Mouse (Mus musculus): ENCODE measurements at regions not wholly inside any gene's neighbourhood (a gene's known extent, or its start where the extent isn't known, plus 50 kb on each side); places are given as distances from the start of the nearest gene placed in this dataset.

GRCm38 (mm10) chr1:191486766-191487165 is 83.7 kb upstream of the Ppp2r5a start:
- ATAC-seq (replicated peaks in 1 of 2; ENCODE audit: insufficient read depth in 1 of 2, low FRiP score in 2 of 2, low TSS enrichment in 1 of 2, low read depth in 1 of 2, poor library complexity in 2 of 2, severe bottlenecking in 2 of 2), result no peak

GRCm38 (mm10) chr1:191484726-191485425 is 81.8 kb upstream of the Ppp2r5a start:
- ATAC-seq (replicated peaks in 1 of 2; ENCODE audit: insufficient read depth in 1 of 2, low FRiP score in 2 of 2, low TSS enrichment in 1 of 2, low read depth in 1 of 2, poor library complexity in 2 of 2, severe bottlenecking in 2 of 2), result no peak

GRCm38 (mm10) chr1:191479906-191480379 is 76.9 kb upstream of the Ppp2r5a start:
- ATAC-seq (replicated peaks in 1 of 2; ENCODE audit: insufficient read depth in 1 of 2, low FRiP score in 2 of 2, low TSS enrichment in 1 of 2, low read depth in 1 of 2, poor library complexity in 2 of 2, severe bottlenecking in 2 of 2), result peak; percentile 78 to 80

- no peak for ATAC-seq (replicated peaks in 1 of 2; ENCODE audit: insufficient read depth in 1 of 2, low FRiP score in 2 of 2, low TSS enrichment in 1 of 2, low read depth in 1 of 2, poor library complexity in 2 of 2, severe bottlenecking in 2 of 2)
Measured at GRCm38 (mm10) chr1:191472551-191472950, 69.5 kb upstream of the Ppp2r5a start.

- no peak for ATAC-seq (replicated peaks in 1 of 2; ENCODE audit: insufficient read depth in 1 of 2, low FRiP score in 2 of 2, low TSS enrichment in 1 of 2, low read depth in 1 of 2, poor library complexity in 2 of 2, severe bottlenecking in 2 of 2)
Measured at GRCm38 (mm10) chr1:191471489-191471888, 68.4 kb upstream of the Ppp2r5a start.

GRCm38 (mm10) chr1:191470190-191470985 is 67.3 kb upstream of the Ppp2r5a start:
- ATAC-seq (replicated peaks in 1 of 2; ENCODE audit: insufficient read depth in 1 of 2, low FRiP score in 2 of 2, low TSS enrichment in 1 of 2, low read depth in 1 of 2, poor library complexity in 2 of 2, severe bottlenecking in 2 of 2), result no peak; a peak in 1 of 4 replicates

- ATAC-seq (replicated peaks in 1 of 2; ENCODE audit: insufficient read depth in 1 of 2, low FRiP score in 2 of 2, low TSS enrichment in 1 of 2, low read depth in 1 of 2, poor library complexity in 2 of 2, severe bottlenecking in 2 of 2), result no peak
Measured at GRCm38 (mm10) chr1:191468837-191469529, 65.9 kb upstream of the Ppp2r5a start.

GRCm38 (mm10) chr1:191466261-191466660 is 63.2 kb upstream of the Ppp2r5a start:
- ATAC-seq (replicated peaks in 1 of 2; ENCODE audit: insufficient read depth in 1 of 2, low FRiP score in 2 of 2, low TSS enrichment in 1 of 2, low read depth in 1 of 2, poor library complexity in 2 of 2, severe bottlenecking in 2 of 2), result no peak

- ATAC-seq (replicated peaks in 1 of 2; ENCODE audit: insufficient read depth in 1 of 2, low FRiP score in 2 of 2, low TSS enrichment in 1 of 2, low read depth in 1 of 2, poor library complexity in 2 of 2, severe bottlenecking in 2 of 2), result no peak
Measured at GRCm38 (mm10) chr1:191465723-191466122, 62.7 kb upstream of the Ppp2r5a start.

GRCm38 (mm10) chr1:191465170-191465569 is 62.1 kb upstream of the Ppp2r5a start:
- no peak for ATAC-seq (replicated peaks in 1 of 2; ENCODE audit: insufficient read depth in 1 of 2, low FRiP score in 2 of 2, low TSS enrichment in 1 of 2, low read depth in 1 of 2, poor library complexity in 2 of 2, severe bottlenecking in 2 of 2)

- peak in 1 of 2 experiments; percentile 44; a peak in 1 of 4 replicates for ATAC-seq (replicated peaks in 1 of 2; ENCODE audit: insufficient read depth in 1 of 2, low FRiP score in 2 of 2, low TSS enrichment in 1 of 2, low read depth in 1 of 2, poor library complexity in 2 of 2, severe bottlenecking in 2 of 2)
Measured at GRCm38 (mm10) chr1:191461811-191462491, 58.9 kb upstream of the Ppp2r5a start.

GRCm38 (mm10) chr1:191459066-191459465 is 56.0 kb upstream of the Ppp2r5a start:
- ATAC-seq (replicated peaks in 1 of 2; ENCODE audit: insufficient read depth in 1 of 2, low FRiP score in 2 of 2, low TSS enrichment in 1 of 2, low read depth in 1 of 2, poor library complexity in 2 of 2, severe bottlenecking in 2 of 2), result no peak

GRCm38 (mm10) chr1:191458292-191458691 is 55.2 kb upstream of the Ppp2r5a start:
- no peak for ATAC-seq (replicated peaks in 1 of 2; ENCODE audit: insufficient read depth in 1 of 2, low FRiP score in 2 of 2, low TSS enrichment in 1 of 2, low read depth in 1 of 2, poor library complexity in 2 of 2, severe bottlenecking in 2 of 2)

- ATAC-seq (replicated peaks in 1 of 2; ENCODE audit: insufficient read depth in 1 of 2, low FRiP score in 2 of 2, low TSS enrichment in 1 of 2, low read depth in 1 of 2, poor library complexity in 2 of 2, severe bottlenecking in 2 of 2), result no peak
Measured at GRCm38 (mm10) chr1:191457103-191457502, 54.0 kb upstream of the Ppp2r5a start.

GRCm38 (mm10) chr1:191454604-191455003 is 51.5 kb upstream of the Ppp2r5a start:
- no peak for ATAC-seq (replicated peaks in 1 of 2; ENCODE audit: insufficient read depth in 1 of 2, low FRiP score in 2 of 2, low TSS enrichment in 1 of 2, low read depth in 1 of 2, poor library complexity in 2 of 2, severe bottlenecking in 2 of 2)

- no peak for ATAC-seq (replicated peaks in 1 of 2; ENCODE audit: insufficient read depth in 1 of 2, low FRiP score in 2 of 2, low TSS enrichment in 1 of 2, low read depth in 1 of 2, poor library complexity in 2 of 2, severe bottlenecking in 2 of 2)
Measured at GRCm38 (mm10) chr1:191453589-191453988, 50.5 kb upstream of the Ppp2r5a start.

Measured in hematopoietic stem cell, adult 5-6 weeks (primary cell).